Mouse (Mus musculus) naive thymus-derived CD4-positive, alpha-beta T cell, adult 2 months (primary cell): ENCODE data around the gene Kcna10.

ENCODE experiments used
- DNase-seq: peaks from one replicate; pipeline ENCODE4 v3.0.0-alpha.2; 2011; ENCODE audit warnings: low read depth

Kcna10 gene

DNA sequence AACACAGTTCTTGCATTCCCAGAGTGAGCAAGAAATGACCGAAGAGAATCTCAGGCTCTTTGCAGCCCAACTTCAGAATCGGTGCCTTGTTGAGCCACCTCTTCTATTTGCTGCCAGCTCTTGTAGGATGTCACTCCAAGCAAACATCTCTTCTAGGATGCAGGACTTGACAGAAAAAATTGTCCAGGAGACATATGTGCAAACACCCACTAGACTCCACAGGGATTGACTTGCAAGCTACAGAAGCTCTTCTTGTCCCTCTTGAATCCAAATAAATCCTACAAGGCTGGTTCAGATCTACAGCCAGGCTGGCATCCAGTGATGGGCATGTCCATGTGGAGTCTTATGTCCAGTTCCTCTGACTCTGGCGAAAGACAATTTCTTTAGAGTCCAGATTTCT, 21.6 kb downstream of the Kcna10 start:
- DNase-seq = no peak

DNA sequence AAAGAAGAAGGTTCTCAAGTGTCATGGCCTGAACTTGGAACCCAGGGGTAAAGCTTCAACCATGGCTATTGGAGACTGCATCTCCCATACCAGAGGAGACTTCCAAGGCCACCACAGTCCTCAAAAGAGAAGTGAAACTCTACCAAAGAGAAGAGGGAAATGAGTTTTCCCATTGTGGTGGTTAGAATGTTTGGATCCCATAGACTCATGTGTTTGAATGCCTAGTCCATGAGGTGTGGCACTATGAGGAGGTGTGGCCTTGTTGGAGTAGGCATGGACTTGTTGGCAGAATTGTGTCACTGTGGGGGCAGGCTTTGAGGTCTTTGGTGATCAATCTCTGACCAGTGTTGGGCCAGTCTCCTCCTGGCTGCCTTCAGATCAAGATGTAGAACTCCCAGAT, 22.3 kb downstream of the Kcna10 start:
- DNase-seq = no peak

DNA sequence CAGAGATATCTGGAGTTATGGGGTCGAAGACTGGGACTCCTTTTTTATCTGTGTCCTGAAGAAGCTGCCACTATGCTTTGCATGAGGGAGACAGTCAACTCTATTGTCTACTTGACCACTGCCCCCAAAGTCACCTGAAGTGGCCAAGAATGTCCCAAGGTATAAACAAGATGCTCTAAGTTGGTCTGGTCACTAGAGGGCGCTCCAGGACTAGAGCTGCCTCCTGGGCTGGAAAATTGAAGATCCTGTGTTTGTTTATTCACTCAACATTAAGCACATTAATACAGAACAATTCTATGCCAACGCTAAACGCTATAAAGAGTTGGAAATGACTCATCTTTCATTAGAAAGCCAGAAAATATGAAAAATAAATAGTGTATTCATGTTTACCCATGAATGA, 23.1 kb downstream of the Kcna10 start:
- DNase-seq = peak; percentile 84

DNA sequence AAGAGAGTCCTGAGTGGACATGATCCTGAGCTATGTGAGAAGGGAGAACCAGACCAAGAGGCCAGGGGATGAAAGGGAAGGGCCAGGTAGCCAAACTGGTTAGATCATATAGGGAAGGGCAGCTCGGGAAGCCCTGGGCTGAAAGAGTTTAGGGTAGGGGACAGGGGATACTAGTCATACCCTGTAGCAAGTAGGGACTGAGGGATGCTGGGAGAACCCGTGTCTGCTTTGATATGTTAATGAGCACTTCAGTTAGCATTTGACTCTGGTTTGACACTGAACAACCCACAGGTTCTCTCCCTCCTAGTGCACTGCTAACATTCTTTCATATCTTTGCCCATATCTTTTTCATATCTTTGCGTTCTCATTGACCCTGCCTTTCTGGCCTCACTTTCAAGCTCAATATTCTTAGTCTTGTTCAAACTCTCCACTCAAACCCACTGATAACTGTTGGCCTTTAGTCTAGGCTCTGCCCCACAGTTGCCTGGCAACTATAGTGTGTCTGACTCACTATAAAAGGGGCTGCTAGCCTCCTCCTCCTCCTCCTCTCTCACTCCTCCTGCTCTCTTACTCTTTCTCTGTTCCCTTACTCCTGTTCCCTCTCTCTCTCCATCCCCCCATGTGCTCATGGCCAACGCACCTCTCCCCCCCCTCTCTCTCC, 23.8 kb downstream of the Kcna10 start:
- DNase-seq = no peak

DNA sequence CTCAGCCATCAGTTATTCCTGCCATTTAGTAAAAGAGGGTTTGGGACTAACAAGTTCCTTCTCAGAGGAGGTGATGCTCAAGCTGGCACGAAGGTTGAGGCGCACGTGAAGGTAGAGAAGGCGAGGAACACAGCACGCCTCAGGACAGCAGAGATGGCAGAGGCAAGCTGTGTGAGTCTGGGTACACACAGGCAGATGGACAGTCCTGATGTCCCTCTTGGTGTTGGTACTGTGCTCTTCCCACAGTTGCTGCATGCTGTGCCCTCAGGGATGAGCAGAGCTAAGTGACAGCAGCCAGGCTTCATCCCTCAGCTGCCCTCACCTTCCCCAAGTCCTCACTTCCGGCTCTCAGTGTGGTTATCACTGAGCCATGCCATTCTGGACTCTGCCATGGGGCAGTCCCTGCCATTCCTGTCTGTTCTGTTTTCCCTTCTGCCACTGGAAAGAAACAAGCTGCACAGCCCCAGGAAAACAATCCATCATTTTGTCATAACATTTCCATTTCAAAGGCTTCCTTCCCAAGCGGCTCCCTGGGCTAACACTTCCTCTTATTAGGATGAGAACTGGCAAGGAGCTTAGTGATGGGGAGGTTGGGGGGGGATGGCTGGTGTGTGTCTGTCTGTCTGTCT, 24.9 kb downstream of the Kcna10 start:
- no peak for DNase-seq

DNA sequence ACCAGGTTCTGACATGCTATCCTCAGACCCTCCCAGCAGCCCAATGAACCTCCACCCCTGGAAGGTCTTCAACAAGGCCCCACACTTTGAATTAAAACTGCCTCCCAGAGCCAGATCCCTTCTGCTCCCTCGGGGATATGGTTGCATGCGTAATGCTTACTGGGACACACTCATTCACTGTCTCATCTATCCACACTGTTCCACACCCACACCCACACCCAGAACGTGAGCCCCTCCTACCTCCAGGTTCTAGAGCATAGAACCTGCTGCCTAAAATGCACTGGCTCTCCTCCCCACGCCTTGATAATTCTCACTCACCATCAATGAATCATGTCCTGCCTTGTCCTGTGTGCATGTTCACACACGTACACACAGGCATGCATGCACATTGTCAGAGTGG, 31.8 kb downstream of the Kcna10 start:
- DNase-seq = no peak

DNA sequence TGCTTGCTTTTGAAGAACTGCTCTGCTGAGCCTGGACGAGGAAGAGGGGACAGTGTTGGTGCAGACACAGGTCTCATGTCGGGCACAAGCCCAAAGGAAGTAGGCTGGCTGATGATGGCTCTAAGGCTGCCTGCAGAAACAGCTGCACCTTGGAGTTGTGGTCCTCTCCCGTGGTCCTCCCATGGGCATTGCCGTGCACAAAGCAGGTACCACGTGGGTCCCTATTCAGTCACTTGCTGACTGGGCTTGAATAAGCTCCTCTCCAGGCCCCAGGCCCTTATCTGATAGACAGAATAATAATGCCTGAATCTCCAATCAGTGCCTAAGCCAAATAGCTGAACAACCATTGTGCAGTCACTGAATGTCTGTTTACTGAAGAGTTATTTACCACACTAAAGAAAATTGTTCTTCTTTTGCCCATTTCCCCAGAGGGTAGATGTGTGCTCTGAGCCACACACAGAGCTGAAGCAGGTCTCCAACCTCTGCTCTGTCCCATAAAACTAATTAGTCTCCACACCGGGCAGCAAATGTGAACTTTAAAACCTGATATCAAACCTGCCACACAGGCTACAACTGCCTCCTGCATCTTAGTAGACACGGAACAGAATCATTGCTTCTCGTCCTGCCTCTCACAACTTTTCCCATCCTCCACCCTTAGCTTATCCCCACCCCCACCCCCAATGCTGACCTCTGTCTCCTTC, 33.7 kb downstream of the Kcna10 start:
- DNase-seq = no peak

DNA sequence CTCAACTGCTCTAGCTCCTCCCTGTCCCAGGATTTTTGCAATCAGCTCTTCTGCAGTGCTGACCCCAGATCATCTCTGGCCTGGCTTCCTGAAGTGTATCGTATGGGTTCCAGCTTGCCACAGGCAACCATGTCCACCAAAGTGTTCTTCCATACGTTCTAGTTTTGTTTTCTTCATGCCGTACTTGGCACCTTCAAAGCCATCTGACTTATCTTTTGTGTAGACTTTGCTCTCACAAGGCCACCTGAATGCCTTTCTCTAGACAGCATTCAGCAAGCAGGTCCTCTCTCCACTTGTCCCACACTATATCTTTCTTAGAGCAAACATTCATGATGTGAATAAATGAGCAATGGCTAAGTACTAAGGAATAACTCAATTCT, 34.2 kb downstream of the Kcna10 start:
- no peak for DNase-seq

DNA sequence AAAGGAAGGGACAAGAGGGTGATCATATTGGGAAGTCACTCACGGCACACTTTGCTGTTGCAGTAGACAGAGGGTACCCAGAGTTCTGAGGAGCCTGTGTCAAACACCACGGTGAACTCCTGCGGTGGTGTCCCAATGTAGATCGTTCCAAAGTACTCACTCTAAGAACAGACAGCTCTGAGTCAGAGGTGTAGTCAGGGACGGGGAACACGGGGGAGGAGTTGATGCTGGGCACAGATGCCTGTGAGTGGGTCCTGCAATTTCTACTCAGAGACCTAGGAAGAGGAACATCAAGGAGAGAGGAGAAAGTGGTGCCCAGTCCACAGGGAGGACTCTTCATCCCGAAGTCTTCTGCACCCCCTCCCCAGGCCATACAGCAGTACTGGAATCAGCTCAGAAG, 35.7 kb downstream of the Kcna10 start:
- DNase-seq = no peak

DNA sequence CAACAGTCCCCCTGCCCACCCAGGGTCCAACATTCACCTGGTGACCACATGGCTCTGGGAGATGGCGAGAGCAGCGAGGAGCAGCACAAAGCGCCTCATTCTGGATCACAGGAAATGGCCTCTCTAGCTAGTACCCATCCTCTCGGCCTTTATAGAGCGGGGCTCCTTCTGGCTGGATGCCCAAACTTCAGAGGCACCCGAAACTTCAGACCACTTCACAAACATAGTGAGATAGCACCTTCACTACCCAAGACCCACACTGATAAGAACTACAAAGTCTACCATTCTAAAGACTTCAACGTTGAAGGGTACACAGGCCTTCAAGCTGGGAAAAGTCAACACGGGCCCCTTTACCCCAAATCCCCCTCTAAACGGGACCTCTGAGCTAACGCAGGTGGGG, 38.8 kb downstream of the Kcna10 start, which contains the start of gene Cym:
Cym (minus strand) TSS at position 125 of the 400 bp plus-strand sequence.
- DNase-seq = no peak

DNA sequence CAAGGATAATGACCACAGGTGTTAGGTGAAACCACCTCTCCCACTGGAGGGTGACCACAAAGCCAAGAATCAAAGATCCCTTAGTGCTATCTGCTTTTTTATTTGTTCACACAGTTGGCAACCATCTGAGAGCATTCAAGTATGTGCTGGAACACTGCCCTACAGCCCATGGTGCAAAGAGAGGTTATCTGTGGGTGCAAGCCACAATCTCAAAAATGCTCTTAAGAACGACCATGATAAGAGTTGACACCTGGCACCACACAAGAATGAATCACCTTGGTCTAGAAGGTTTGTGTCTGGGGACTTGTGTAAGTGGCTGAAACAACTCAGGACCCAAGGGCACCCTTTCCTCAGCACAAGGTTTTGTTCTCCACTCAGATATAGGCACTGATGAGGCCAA, 40.4 kb downstream of the Kcna10 start:
- DNase-seq = no peak

DNA sequence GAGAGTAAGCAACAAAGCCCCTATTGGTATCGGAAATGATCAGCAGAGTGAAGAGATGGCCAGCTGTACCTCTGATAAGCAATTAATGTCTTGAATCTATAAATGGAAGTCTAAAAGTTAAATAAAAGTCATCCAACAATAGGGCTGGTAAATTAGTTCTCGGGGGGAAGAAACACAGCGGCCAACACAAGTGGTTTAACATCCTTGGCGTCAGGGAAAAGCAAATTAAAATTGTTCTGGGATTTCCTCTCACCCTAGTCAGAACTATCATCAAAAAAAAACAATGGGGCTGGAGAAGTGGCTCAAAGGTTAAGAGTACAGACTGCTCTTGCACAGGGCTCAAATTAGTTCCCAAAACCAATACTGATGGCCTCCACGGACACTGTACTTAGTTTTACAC, 43.0 kb downstream of the Kcna10 start:
- DNase-seq = no peak

DNA sequence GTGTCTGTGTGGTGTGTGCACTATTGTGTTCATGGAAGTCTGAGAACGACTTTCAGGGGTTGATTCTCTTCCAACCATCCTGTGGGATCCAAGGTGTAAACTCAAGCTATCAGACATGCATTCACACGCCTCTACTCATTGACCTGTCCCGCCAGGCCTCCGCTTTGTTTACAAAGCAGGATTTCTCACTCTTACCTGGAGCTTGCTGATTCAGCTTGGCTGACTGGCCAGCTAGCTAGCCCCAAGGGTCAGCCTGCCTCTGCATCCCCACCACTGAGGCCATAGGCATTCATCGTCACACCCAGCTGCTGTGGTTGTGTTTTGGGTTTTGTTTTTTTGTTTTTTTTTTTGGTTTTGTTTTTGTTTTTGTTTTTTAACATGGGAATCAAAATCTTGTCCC, 46.4 kb downstream of the Kcna10 start:
- no peak for DNase-seq

DNA sequence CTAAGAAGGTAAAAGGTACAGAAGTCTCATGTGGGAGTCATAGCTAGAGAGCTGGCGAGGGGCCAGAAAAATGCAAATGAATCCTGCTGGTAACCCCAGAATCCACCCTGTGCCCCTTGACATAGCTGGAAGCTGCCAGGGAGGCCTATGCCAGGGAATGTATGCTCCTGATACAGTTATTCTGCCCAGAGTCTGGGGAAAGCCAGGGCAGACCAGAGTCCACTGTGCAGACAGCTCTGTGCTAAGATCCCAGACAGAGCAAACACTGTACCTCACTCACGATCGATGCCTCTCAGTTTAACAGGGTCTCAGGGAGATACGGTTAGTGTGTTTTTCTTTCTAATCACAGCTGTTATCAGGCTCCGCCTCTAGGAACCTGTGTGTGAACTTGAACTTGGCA, 47.0 kb downstream of the Kcna10 start:
- no peak for DNase-seq

DNA sequence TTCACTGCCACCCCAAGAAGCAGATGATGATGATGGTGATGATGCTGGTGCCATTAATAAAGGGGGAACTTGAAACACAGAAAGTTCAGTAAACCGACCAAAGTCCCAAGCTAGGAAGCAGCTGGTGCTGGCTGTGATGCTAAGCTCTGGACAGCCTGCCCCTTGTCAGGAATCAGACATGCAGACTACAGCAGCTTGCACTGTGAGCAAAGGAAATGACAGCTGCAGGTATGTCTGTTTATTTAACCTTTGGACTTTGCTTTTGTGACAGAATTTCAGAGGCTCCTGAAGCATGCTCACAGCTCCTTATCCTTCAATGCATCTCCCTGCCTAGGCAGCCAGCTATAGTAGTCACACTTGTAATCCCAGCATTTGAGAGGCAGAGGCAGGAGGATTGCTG, 47.7 kb downstream of the Kcna10 start, which contains the start of gene A630076J17Rik:
A630076J17Rik (plus strand) TSS at position 88 of the 400 bp plus-strand sequence.
- no peak for DNase-seq

DNA sequence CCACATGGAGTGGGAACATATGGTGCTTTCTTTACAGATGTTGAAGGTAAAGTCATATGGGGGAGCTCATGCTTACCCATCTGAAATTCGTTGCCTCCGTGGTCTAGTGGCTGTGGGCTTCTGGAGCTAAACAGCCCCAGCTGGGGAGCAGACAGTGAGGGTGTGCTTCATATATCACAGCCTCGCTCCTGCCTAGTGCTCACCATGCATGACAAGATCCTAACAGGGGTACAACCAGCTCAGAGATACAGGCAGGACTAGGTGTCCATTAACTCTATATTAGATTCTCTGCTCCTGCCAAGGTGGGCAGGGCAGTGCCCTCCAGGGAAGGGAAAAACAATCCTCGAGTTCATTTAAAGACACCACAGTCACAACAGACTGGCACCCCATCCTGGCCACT, 48.3 kb downstream of the Kcna10 start:
- no peak for DNase-seq

DNA sequence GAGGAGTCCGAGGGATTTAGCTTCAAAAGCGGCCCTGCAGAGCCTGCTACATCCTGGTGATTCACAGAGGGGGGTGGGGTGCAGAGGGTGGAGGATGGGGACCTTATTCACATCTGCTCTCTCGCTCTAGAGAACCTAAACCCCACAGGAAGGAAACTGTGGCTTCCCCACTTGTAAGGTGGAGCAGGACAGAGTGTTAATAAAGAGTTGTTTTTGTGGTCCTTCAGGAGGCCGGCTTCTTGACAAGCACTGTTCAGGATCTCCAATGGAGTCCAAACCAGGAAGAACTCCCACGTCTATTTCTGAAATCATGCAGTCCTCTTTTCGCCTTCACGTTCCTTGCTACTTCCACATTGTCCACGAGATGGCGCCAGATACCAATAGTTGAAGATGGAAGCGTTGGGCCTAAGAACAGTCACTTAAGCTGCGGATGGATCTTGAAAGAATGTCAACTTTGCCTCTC, 50.5 kb downstream of the Kcna10 start:
- DNase-seq = peak; percentile 93

DNA sequence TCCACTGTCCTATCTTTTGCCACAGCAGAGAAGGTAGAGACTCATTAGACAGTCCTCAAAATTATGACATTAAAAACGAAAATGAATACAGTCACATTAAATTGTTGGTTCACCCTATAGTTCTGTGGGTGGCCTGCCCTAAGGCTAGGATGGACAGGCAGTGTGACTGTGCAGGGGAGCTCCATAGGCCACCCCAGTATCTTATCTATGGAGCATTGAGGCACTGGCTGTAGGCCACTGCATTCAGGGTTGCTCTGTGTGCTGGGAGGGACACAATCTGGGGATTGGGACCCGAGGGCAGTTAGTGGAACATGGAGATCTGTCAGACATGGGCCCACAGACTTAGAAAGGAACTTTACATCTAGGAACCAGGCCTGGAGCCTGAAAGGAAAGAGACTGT, 51.1 kb downstream of the Kcna10 start:
- DNase-seq = no peak

DNA sequence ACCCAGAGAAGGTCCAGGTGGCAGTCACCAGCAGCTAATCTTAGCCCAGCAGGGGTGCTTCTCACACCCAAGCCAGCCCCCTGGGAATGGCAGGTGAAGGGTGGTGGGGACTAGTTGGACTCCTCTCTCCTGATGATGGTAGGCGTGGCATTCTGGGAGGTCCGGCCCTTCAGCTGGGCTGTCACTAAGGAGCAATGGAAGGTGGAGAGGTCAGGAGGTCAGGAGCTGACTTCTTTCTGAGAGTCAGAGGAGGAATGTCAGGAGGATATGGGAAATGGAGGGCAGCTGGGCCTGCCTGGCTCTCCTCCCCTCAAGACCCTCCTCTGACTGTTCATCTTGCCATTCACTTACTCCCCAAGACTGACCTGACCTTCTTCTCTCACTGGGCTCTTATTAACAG, 55.2 kb downstream of the Kcna10 start:
- DNase-seq = no peak

DNA sequence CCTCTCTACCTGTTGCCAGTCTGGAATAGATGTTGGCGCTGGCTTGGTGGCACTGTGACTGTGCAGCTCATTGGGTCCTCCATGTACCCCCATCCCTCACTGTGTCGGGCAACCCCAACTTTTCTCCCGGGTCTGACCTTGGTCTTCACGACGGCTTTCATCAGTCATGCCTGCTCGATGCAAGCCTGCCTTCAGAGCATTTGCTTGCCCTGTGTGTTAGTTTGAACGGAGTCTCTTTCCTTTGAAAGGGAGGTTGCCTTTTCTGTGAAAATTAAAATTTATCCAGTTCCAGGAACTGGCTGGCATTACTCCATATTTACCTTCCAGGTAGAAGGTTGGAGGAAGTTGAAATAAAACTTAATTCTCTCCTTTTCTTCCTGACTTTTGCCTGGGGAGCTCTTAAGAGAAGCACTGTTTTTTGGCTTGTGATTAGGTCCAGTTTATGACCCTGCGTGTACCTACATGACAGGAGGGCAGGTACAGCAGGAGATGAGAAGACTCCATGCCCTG, 55.7 kb downstream of the Kcna10 start:
- DNase-seq = no peak

DNA sequence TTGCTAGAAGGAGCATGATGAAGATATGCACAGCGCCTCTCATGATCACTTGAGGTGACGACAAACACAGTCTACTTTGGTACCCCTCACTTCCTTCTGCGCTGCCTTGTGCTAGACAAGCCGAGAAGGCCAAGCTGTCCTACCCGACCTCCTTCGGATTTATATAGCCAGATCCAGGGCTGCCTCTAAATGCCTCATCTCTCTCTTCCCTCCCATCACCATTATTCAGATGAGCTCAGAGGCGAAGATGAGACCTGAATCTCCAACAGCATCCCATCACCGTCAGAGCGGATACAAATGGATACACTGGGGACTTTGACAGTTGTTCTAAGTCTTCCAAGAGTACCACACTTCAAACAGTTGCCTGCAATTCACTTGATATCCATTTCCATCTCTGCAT, 56.8 kb downstream of the Kcna10 start, which contains the start of gene Prok1:
Prok1 (minus strand) TSS at position 101 of the 400 bp plus-strand sequence.
- DNase-seq = no peak

DNA sequence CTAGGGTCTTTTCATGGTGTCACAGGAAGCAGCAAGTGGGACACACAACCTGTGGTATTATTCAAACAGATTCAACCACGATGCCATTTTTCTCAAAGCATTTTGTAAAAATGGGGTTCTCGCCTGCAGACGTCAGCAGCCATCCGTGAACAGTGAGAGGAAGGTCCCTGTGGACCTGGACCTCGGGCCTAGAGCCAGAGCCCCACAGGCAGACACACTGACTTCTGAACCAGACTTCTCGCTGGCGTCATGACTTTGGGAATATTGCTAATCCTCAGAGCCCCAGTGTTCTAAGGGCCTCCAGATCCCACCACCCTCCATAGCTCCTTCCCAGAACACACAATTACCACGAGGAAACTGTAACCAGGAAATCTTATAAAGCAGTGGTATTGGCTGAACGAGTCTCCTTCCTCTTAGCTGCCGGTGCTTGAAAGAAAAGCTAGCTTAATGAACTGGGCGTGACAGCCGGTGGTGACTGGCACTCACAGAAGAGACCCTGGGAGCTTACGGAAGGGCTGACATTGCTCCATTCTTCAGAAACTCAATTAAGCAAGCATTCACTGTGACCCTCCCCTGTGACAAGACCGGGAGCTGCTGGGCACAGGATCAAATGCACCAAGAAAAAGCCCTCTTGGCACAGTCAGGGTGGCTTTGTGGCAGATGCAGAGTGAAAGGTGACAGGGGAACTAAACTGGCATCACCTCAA, 58.7 kb downstream of the Kcna10 start:
- no peak for DNase-seq
